Mouse (Mus musculus) liver (tissue): ENCODE data around the gene Tmcc2.
A peak's percentile ranks its signal among the peaks of the same experiment; 100 is the strongest.

Source experiments
- DNase-seq: peaks from one replicate; pipeline ENCODE4 v3.0.0-alpha.2; 2020; ENCODE audit warnings: mixed read lengths

Tmcc2 gene

GRCm38 (mm10) chr1:132390691-132391579, at the start of gene Tmcc2:
Tmcc2 (minus strand) TSS chr1:132391281.
- DNase-seq: peak; percentile 66

- no peak for DNase-seq
Measured at GRCm38 (mm10) chr1:132437389-132437788, 46.3 kb upstream of the Tmcc2 start.

DNA sequence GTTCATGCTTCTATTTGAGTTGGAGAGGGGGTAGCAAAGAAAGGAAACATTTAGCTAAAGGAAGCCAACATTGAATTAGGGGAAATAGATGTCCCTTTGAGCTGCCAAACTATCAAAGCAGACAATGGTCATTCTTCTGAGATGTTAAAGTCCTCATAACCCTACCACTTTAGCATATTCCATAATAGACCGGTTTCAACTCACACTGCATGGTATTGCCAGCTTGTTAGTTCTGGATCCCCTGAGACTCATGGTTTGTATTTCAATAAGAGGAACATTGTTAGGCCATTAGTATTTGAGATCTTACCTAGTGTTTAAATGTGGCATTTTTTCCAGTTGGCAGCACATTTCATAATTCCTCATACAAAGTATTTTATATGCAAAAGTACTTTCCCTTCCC, 45.9 kb upstream of the Tmcc2 start:
- DNase-seq: no peak

GRCm38 (mm10) chr1:132436320-132436958, 45.4 kb upstream of the Tmcc2 start:
- no peak for DNase-seq

DNA sequence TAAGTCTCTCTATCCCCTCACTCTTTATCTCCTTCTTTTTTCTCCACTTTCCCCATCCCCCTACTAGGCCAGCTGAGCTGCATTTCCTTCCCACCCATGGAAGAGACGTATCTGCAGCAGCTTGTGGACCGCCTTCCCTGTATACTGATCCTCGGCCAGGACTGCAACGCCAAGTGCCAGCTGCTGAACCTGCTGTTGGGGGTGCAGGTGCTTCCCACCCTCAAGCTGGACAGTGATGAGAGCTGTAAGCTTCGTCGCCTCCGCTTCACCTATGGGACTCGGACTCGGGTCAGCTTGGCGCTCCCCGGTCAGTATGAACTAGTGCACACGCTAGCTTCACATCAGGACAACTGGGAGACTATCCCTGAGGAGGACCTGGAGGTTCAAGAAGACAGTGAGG, 43.0 kb upstream of the Tmcc2 start:
- no peak for DNase-seq

DNA sequence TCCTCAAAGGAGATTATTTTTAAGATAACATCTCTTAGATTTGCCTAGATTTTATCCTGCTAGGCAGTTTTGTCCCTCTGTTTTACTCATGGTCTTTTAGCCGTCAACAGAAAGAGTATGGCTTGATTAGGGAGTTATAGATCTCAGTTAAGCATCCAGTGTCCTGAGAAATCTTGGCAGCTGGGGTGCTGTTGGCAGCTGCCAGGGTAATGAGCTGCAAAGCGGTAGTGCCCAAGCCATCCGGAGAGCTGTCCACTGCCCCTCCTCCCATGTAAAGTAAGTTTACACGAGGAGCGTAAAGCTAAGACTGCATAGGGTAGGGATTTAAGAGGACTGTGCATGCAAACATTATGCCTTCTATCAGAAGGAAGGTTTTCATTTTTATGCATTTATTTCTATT, 42.3 kb upstream of the Tmcc2 start:
- no peak for DNase-seq

DNA sequence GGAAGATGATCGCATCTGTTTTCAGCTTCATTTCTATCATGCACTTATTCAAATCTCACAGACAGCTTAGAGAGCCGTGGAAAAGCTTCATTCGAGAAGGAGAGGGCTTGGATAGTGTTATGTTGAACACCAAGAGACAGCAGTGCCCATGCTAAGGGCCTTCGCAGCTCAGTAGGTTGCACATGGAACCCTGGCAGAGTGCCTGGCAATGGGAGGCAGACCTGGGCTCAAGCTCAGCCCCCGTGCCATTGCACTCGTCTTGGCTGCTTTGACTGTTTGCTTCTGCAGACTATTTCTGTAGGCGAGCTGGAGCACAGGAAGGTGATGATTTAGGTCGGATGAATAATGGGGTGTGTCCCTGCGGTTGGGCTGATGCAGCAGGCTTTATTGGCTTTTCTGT, 40.6 kb upstream of the Tmcc2 start:
- no peak for DNase-seq

GRCm38 (mm10) chr1:132430818-132431217, 39.7 kb upstream of the Tmcc2 start:
- DNase-seq: no peak

GRCm38 (mm10) chr1:132425600-132425999, 34.5 kb upstream of the Tmcc2 start:
- DNase-seq: no peak

DNA sequence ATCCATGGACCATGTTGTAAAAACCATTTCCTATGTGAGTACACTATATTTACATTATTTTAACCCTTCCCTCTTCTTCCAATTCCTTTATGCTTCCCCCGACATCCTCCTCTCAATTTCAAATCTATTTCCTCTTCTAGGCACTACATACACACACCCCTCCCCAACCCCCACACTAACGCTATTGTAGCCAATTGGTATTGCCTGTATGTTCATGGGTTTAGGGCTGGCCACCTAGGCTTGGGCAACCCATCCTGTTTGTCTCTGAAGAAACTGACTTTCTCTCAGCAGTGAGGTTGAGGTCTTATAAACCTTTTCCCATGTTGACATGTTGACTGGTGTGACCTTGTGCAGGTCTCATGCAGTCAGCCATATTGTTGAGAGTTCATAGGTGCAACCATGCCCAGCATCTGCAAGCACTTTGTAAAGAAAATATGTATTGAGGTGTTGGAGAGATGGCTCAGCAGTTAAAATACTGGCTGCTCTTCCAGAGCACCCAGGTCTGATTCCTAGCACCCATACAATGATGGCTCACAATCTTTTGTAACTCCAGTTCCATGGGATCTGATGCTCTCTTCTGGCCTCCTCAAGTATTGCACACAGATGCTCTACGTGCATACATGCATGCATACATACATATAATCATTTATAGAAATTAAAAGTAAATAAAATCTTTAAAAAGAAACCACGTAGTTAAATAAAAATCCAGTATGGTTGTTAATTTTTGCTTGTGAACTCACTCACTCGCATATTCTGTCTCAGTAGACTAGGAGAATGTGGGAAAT, 32.0 kb upstream of the Tmcc2 start:
- no peak for DNase-seq

- no peak for DNase-seq
Measured at GRCm38 (mm10) chr1:132420662-132421061, 29.6 kb upstream of the Tmcc2 start.

DNA sequence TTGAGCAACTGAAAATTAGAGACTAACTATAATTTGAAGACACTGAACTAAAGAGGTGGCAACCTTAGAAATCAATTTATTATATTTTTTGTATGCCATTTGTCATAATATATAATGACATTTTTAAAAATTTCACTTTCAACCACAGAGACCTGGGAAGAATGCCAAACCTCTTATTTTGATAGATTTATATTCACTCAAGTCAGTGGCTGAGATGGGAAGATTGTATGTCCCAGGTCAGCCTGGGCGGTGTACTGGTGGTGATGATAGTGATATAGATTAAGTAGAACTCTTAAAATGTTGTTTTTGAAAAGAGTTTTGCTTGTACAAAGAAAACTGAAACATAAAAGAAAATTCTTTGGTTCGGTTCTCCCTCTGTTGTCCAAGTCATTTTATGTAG, 29.1 kb upstream of the Tmcc2 start:
- no peak for DNase-seq

- peak; percentile 95 for DNase-seq
Measured at GRCm38 (mm10) chr1:132417319-132418251, 26.5 kb upstream of the Tmcc2 start, which contains the start of gene Dstyk. Dstyk (plus strand) TSS chr1:132417555.

- no peak for DNase-seq
Measured at GRCm38 (mm10) chr1:132416943-132417290, 25.8 kb upstream of the Tmcc2 start.

DNA sequence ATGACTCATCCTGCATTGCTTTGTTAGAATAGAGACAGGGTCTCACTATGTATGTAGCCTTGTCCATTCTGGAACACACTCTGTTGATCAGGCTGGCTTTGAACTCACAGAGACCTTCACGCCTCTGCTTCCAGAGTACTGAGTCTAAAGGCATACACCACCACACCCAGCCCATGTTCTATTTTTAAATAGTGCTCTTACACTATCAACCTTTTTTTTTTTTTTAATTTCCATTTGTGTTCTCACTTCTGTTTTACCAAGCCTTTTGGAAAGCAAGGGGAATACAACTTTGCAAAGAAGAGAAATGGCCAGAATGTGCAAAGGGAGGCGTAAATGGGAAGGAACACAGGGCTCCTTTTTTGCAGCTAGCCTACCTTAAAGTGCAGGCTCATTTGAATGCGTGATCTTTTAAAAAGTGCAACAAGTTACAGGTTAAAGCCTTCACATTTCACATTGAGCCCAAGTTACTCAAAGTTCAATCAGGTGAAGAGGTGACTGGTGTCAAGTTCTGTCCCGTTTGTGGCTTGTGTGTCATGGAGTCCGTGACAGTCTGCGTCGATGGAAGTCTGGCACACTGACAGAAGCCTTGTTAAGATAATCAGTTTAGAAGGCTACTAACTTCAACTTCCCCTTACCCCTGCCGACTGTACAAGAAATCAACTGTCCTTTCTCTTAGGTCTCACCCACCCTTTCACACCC, 25.3 kb upstream of the Tmcc2 start:
- DNase-seq: peak; percentile 22

DNA sequence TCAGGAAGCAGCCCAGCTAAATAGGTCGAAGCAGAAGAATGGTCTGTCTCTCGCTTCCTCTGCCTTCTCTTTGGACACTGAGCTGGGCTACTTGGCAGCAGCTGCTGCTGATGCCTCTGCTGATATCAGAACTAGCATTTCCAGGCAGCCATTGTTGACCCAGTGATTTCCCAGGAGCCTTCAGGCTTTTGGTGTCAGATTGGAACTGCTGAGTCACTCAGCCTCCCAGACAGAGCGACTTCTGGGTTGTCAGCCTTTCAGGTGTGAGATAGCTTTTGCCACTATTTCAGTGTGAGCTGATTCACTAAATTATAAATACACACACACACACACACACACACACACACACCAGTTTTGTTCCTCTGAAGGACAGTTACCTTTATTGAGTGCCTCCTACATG, 19.6 kb upstream of the Tmcc2 start:
- peak; percentile 70 for DNase-seq

- no peak for DNase-seq
Measured at GRCm38 (mm10) chr1:132401843-132402242, 10.8 kb upstream of the Tmcc2 start.

DNA sequence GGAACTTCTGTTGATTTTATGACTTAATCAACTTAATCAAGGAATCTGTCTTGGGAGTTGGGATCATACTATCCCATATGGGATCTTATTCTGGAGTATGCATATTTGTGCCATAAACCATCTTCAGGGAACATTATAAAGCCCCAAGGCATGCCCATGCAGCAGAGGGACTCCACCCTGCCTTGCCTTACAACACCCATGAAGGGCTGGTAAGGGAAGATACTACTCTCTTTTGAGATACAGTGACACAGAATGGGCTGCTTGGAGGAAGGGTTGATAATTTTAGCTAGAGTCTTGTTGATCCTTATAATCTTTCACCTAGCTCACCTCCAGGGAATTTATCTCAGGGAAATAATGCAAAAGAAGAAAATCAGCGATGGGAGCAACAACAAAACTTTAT, 9.5 kb upstream of the Tmcc2 start:
- peak; percentile 60 for DNase-seq

DNA sequence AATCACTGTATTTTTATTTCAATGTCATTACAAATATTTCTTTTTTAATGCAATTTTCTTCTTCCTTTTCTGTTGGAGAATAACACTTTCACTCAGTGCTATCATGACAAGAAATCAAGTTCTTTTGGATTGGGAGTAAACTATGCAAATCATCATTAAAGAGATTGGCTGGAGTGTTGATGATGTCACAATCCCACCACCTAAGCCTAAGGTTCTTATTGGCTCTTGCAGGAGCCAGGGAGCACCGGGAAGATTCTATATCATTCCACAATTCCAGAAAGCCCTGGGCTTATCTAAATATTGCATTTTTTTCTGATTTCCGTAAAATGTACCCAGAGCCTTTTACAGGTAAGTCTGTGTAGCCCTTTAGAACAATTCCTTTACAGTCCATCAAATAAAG, 5.6 kb upstream of the Tmcc2 start:
- no peak for DNase-seq

DNA sequence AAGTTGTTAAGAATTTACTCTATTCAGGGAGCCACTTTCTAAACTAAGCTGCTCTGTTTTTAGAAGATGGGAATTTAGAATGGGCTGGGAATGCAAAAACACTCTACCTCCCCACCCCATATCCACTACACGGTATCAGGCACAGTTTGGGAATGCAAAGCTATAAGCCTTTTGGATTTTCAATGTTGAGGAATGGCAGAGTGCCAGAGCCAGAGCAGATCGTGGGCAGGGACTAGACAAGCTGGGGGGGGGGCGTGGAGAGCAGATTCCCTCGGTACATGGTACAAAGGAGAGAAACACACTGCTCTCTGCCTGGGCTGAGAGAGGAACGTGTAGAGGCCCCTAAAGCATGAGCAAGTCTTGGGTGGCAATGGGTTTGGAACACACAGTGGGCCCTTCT, 1.8 kb upstream of the Tmcc2 start:
- DNase-seq: no peak

DNA sequence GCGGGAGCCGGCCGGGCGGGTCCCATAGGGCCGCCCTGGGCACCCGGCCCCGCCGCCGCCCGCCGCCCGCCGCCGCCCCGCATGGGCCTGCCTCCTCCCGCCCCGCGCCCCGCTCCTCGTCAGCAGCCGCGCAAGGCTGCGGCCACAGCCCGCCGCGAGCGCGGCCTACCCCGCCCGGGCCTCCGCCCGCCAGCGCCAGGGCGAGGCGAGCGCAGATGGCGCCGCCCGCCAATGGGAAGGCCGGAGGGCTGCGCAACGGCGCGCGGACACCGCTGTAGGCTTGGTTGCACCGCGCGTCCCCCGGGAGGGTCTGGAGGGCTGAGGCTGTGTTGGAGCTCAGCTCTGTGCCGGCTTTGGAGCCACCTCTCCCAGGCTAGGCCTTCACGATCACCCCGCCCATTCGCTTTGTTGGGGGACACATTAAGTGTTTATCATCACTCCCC, 520 bp upstream of the Tmcc2 start:
- peak; percentile 88 for DNase-seq
